Mouse (Mus musculus) kidney, postnatal 36 days (tissue): ENCODE measurements around the gene Mfap4.

ENCODE experiments used
- DNase-seq, 2 experiments: peaks; one replicate each; pipeline ENCODE4 v3.0.0; 2021 to 2022; ENCODE audit warnings: mixed read lengths in 2 of 2

Mfap4 gene

GRCm38 (mm10) chr11:61519484-61520107, 34.4 kb downstream of the Mfap4 start:
- no peak for DNase-seq

- peak; percentile 16 to 33 for DNase-seq
Observed at GRCm38 (mm10) chr11:61526872-61527271, 41.6 kb downstream of the Mfap4 start.

- peak; percentile 61 to 69 for DNase-seq
Observed at GRCm38 (mm10) chr11:61529268-61529713, 44.1 kb downstream of the Mfap4 start.

- peak; percentile 50 to 51 for DNase-seq
Observed at GRCm38 (mm10) chr11:61532820-61533219, 47.6 kb downstream of the Mfap4 start.

- peak; percentile 66 to 82 for DNase-seq
Observed at GRCm38 (mm10) chr11:61533571-61533970, 48.3 kb downstream of the Mfap4 start.

GRCm38 (mm10) chr11:61535530-61535929, 50.3 kb downstream of the Mfap4 start:
- no peak for DNase-seq

- DNase-seq = no peak
Observed at GRCm38 (mm10) chr11:61536952-61537351, 51.7 kb downstream of the Mfap4 start.

GRCm38 (mm10) chr11:61537362-61537761, 52.1 kb downstream of the Mfap4 start:
- DNase-seq = no peak
